Mouse (Mus musculus): ENCODE data around the gene Sik2. TPM values are rescaled to one million over a fixed set of nuclear protein-coding genes. Genes with fewer than 3 reads are reported as not detected.

The Sik2 gene
- polyA plus RNA-seq, 1 experiment = 20.2 TPM

- Histone ChIP-seq H3K4me1 (ENCODE audit: control insufficient read depth, insufficient read depth, low read length) (peaks cover 4% of the 10 kb centered on the region; the same call in 1 of the 2 replicates), H3K4me3 (replicated peaks; ENCODE audit: extremely low read depth, low read depth, low read length) (no peak overlapping the region)
- TF ChIP-seq POLR2A (IDR thresholded peaks at IDR 0.05; ENCODE audit: borderline replicate concordance, extremely low read depth, low read depth, low read length) (no peak), CTCF (IDR thresholded peaks at IDR 0.05; ENCODE audit: insufficient read depth, low read length) (no peak)
- 54% methylated on average over 4 of the region's 4 CpGs for WGBS
- no peak for DNase-seq
Measured at GRCm38 (mm10) chr9:50863824-50864223, 145.0 kb downstream of the Sik2 start.

GRCm38 (mm10) chr9:50861119-50861839 lies 147.6 kb downstream of the Sik2 start:
- no peak for DNase-seq
- 88% methylated on average over 18 of the region's 18 CpGs for WGBS

GRCm38 (mm10) chr9:50858681-50859080 lies 150.2 kb downstream of the Sik2 start:
- H3K4me3 ChIP-seq (replicated peaks; ENCODE audit: extremely low read depth, low read depth, low read length) = no peak overlapping the region
- no peak for DNase-seq
- TF ChIP-seq CTCF (IDR thresholded peaks at IDR 0.05; ENCODE audit: insufficient read depth, low read length) = no peak
- TF ChIP-seq POLR2A (IDR thresholded peaks at IDR 0.05; ENCODE audit: borderline replicate concordance, extremely low read depth, low read depth, low read length) = no peak
- WGBS = 91% methylated on average over 6 of the region's 6 CpGs
- H3K4me1 ChIP-seq (ENCODE audit: control insufficient read depth, insufficient read depth, low read length) = 0 out of 2 replicates have a peak, but pooled peaks cover 2% of the 10 kb centered on the region

More at GRCm38 (mm10) chr9:50861119-50861839, 147.6 kb downstream of the Sik2 start:
- TF ChIP-seq CTCF (IDR thresholded peaks at IDR 0.05; ENCODE audit: insufficient read depth, low read length) (no peak), POLR2A (IDR thresholded peaks at IDR 0.05; ENCODE audit: borderline replicate concordance, extremely low read depth, low read depth, low read length) (no peak)
- Histone ChIP-seq H3K4me1 (ENCODE audit: control insufficient read depth, insufficient read depth, low read length) (peaks cover 6% of the 10 kb centered on the region; the same call in 1 of the 2 replicates), H3K4me3 (replicated peaks; ENCODE audit: extremely low read depth, low read depth, low read length) (no peak overlapping the region)

GRCm38 (mm10) chr9:50857082-50857641 lies 151.7 kb downstream of the Sik2 start:
- peak overlapping the region; percentile 98 for H3K4me3 ChIP-seq (replicated peaks; ENCODE audit: extremely low read depth, low read depth, low read length)
- no peak for TF ChIP-seq POLR2A (IDR thresholded peaks at IDR 0.05; ENCODE audit: borderline replicate concordance, extremely low read depth, low read depth, low read length)
- no peak for TF ChIP-seq CTCF (IDR thresholded peaks at IDR 0.05; ENCODE audit: insufficient read depth, low read length)
- H3K4me1 ChIP-seq (ENCODE audit: control insufficient read depth, insufficient read depth, low read length) = 0 out of 2 replicates have a peak, but pooled peaks cover 2% of the 10 kb centered on the region
- DNase-seq = no peak
- WGBS = 1% methylated on average over 46 of the region's 46 CpGs

GRCm38 (mm10) chr9:50856341-50857081 lies 152.4 kb downstream of the Sik2 start:
- peak; percentile 96 for DNase-seq
- Histone ChIP-seq H3K4me3 (replicated peaks; ENCODE audit: extremely low read depth, low read depth, low read length) (peak overlapping the region; percentile 98), H3K4me1 (ENCODE audit: control insufficient read depth, insufficient read depth, low read length) (0 out of 2 replicates have a peak, but pooled peaks cover 2% of the 10 kb centered on the region)
- TF ChIP-seq CTCF (IDR thresholded peaks at IDR 0.05; ENCODE audit: insufficient read depth, low read length) (no peak), POLR2A (IDR thresholded peaks at IDR 0.05; ENCODE audit: borderline replicate concordance, extremely low read depth, low read depth, low read length) (peak; percentile 69; the same call in 1 of the 2 replicates)
- 1% methylated on average over 45 of the region's 45 CpGs for WGBS

GRCm38 (mm10) chr9:50855780-50856179 lies 153.1 kb downstream of the Sik2 start:
- WGBS = 78% methylated on average over 5 of the region's 5 CpGs
- no peak for DNase-seq
- no peak overlapping the region for H3K4me3 ChIP-seq (replicated peaks; ENCODE audit: extremely low read depth, low read depth, low read length)
- no peak for TF ChIP-seq POLR2A (IDR thresholded peaks at IDR 0.05; ENCODE audit: borderline replicate concordance, extremely low read depth, low read depth, low read length)
- no peak for TF ChIP-seq CTCF (IDR thresholded peaks at IDR 0.05; ENCODE audit: insufficient read depth, low read length)
- H3K4me1 ChIP-seq (ENCODE audit: control insufficient read depth, insufficient read depth, low read length) = peaks cover 3% of the 10 kb centered on the region; the same call in 1 of the 2 replicates

- DNase-seq = no peak
- 91% methylated on average over 5 of the region's 5 CpGs for WGBS
- TF ChIP-seq CTCF (IDR thresholded peaks at IDR 0.05; ENCODE audit: insufficient read depth, low read length) = no peak
Measured at GRCm38 (mm10) chr9:50855133-50855766, 153.6 kb downstream of the Sik2 start.

GRCm38 (mm10) chr9:50854376-50854775 lies 154.5 kb downstream of the Sik2 start:
- no peak for DNase-seq
- Histone ChIP-seq H3K4me1 (ENCODE audit: control insufficient read depth, insufficient read depth, low read length) (peaks cover 13% of the 10 kb centered on the region), H3K4me3 (replicated peaks; ENCODE audit: extremely low read depth, low read depth, low read length) (no peak overlapping the region)
- 91% methylated on average over 8 of the region's 8 CpGs for WGBS
- no peak for TF ChIP-seq POLR2A (IDR thresholded peaks at IDR 0.05; ENCODE audit: borderline replicate concordance, extremely low read depth, low read depth, low read length)
- no peak for TF ChIP-seq CTCF (IDR thresholded peaks at IDR 0.05; ENCODE audit: insufficient read depth, low read length)

More at GRCm38 (mm10) chr9:50855133-50855766, 153.6 kb downstream of the Sik2 start:
- H3K4me3 ChIP-seq (replicated peaks; ENCODE audit: extremely low read depth, low read depth, low read length) = no peak overlapping the region
- H3K4me1 ChIP-seq (ENCODE audit: control insufficient read depth, insufficient read depth, low read length) = peaks cover 8% of the 10 kb centered on the region; the same call in 1 of the 2 replicates
